Mouse (Mus musculus) limb, embryonic 15.5 days (tissue): ENCODE results near the gene Lpar6. TPM values are rescaled to one million over a fixed set of nuclear protein-coding genes. Genes with fewer than 3 reads are reported as not detected.

Experiments used
- ATAC-seq: fragments of 200-750 bp; cut with Nextera tagmentation; 2 replicates; pipeline ENCODE4 v1.8.0; 2017; ENCODE audit warnings: low read depth, moderate TSS enrichment; ENCODE audit not compliant: insufficient number of reproducible peaks, low FRiP score, low TSS enrichment
- H3K27ac ChIP-seq: fragments of 300-500 bp; sonication (generic); 2 replicates; pipeline ENCODE4 v1.5.1; 2015; ENCODE audit warnings: moderate library complexity, mild to moderate bottlenecking, inconsistent platforms
- H3K27me3 ChIP-seq: fragments of 300-500 bp; sonication (generic); 2 replicates; pipeline ENCODE4 v1.6.1; 2015; ENCODE audit warnings: inconsistent platforms
- H3K36me3 ChIP-seq: fragments of 300-500 bp; sonication (generic); 2 replicates; pipeline ENCODE4 v1.6.1; 2015; ENCODE audit warnings: inconsistent platforms
- H3K4me1 ChIP-seq: fragments of 300-500 bp; sonication (generic); 2 replicates; pipeline ENCODE4 v1.6.1; 2015; ENCODE audit warnings: inconsistent platforms
- H3K4me2 ChIP-seq: fragments of 300-500 bp; sonication (generic); 2 replicates; pipeline ENCODE4 v1.6.1; 2015; ENCODE audit warnings: mild to moderate bottlenecking, inconsistent platforms
- H3K4me3 ChIP-seq: fragments of 300-500 bp; sonication (generic); 2 replicates; pipeline ENCODE4 v1.5.1; 2015; ENCODE audit warnings: mild to moderate bottlenecking, inconsistent platforms
- H3K9ac ChIP-seq: fragments of 300-500 bp; sonication (generic); 2 replicates; pipeline ENCODE4 v1.6.1; 2015; ENCODE audit warnings: inconsistent platforms
- H3K9me3 ChIP-seq: fragments of 300-500 bp; sonication (generic); 2 replicates; pipeline ENCODE4 v1.6.1; 2016; ENCODE audit warnings: inconsistent platforms
- WGBS: fragments of 180-500 bp; shearing (Covaris S2); methylation state at CpG from one replicate; pipeline ENCODE4 v1.1.7; 2015; 5-methylcytosine and 5-hydroxymethylcytosine counted together
- polyA plus RNA-seq: library from polyadenylated mRNA; unstranded; fragments of >200 nt; fragmentation: Nextera tagmentation; extraction: Ambion mirVana; gene quantifications from 2 replicates; pipeline ENCODE4 v1.2.1, GENCODE M21; 2015

Gene Lpar6
- polyA plus RNA-seq = 12.6 and 12.7 TPM in 2 replicates

- no peaks in the 10 kb centered on the region for H3K27me3 ChIP-seq
These were observed at the start of gene Lpar6 for GRCm38 (mm10) chr14:73237848-73238321. Gene Lpar6 (plus strand): TSS chr14:73237895.

GRCm38 (mm10) chr14:73199058-73199457, 38.6 kb upstream of the Lpar6 start:
- H3K36me3 ChIP-seq = 0 out of 2 replicates have a peak, but pooled peaks cover 11% of the 10 kb centered on the region
- H3K27me3 ChIP-seq = no peaks in the 10 kb centered on the region
- no peaks in the 10 kb centered on the region for H3K9me3 ChIP-seq
- no peak for ATAC-seq
- no peak overlapping the region for H3K27ac ChIP-seq
- no peak overlapping the region for H3K4me2 ChIP-seq
- H3K4me1 ChIP-seq = no peaks in the 10 kb centered on the region
- H3K9ac ChIP-seq = no peak overlapping the region
- no peak overlapping the region for H3K4me3 ChIP-seq
- 46% methylated on average over 5 of the region's 5 CpGs for WGBS

More at GRCm38 (mm10) chr14:73237848-73238321, at the start of gene Lpar6:
- Histone ChIP-seq H3K27ac (peak within 1 kb of the TSS; percentile 96), H3K9ac (peak within 1 kb of the TSS; percentile 58), H3K36me3 (0 out of 2 replicates have a peak, but pooled peaks cover 4% of the 10 kb centered on the region), H3K4me2 (peak within 1 kb of the TSS; percentile 44), H3K9me3 (no peaks in the 10 kb centered on the region), H3K4me1 (peaks cover 7% of the 10 kb centered on the region), H3K4me3 (peak within 1 kb of the TSS; percentile 55)
- peak; percentile 77; the same call in 1 of the 2 replicates for ATAC-seq
- under 1% methylated on average over 19 of the region's 19 CpGs for WGBS

GRCm38 (mm10) chr14:73201447-73201846, 36.2 kb upstream of the Lpar6 start:
- no peak overlapping the region for H3K4me3 ChIP-seq
- H3K9me3 ChIP-seq = no peaks in the 10 kb centered on the region
- H3K27ac ChIP-seq = no peak overlapping the region
- H3K36me3 ChIP-seq = 0 out of 2 replicates have a peak, but pooled peaks cover 8% of the 10 kb centered on the region
- no peak overlapping the region for H3K9ac ChIP-seq
- H3K27me3 ChIP-seq = no peaks in the 10 kb centered on the region
- no peaks in the 10 kb centered on the region for H3K4me1 ChIP-seq
- ATAC-seq = no peak
- WGBS = 61% methylated on average over 3 of the region's 3 CpGs
- no peak overlapping the region for H3K4me2 ChIP-seq

GRCm38 (mm10) chr14:73204016-73204415, 33.7 kb upstream of the Lpar6 start:
- Histone ChIP-seq H3K36me3 (no peaks in the 10 kb centered on the region), H3K27ac (no peak overlapping the region), H3K27me3 (no peaks in the 10 kb centered on the region), H3K4me1 (no peaks in the 10 kb centered on the region), H3K4me2 (no peak overlapping the region), H3K9me3 (no peaks in the 10 kb centered on the region), H3K9ac (no peak overlapping the region), H3K4me3 (no peak overlapping the region)
- 73% methylated on average over 3 of the region's 3 CpGs for WGBS
- ATAC-seq = no peak

GRCm38 (mm10) chr14:73209262-73209661, 28.4 kb upstream of the Lpar6 start:
- H3K9ac ChIP-seq = no peak overlapping the region
- no peak overlapping the region for H3K4me3 ChIP-seq
- ATAC-seq = no peak
- H3K27ac ChIP-seq = no peak overlapping the region
- H3K4me2 ChIP-seq = no peak overlapping the region
- no peaks in the 10 kb centered on the region for H3K9me3 ChIP-seq
- H3K27me3 ChIP-seq = no peaks in the 10 kb centered on the region
- no peaks in the 10 kb centered on the region for H3K4me1 ChIP-seq
- no peaks in the 10 kb centered on the region for H3K36me3 ChIP-seq

GRCm38 (mm10) chr14:73210196-73210595, 27.5 kb upstream of the Lpar6 start:
- Histone ChIP-seq H3K27ac (no peak overlapping the region), H3K4me2 (no peak overlapping the region), H3K4me1 (no peaks in the 10 kb centered on the region), H3K36me3 (0 out of 2 replicates have a peak, but pooled peaks cover 2% of the 10 kb centered on the region), H3K27me3 (no peaks in the 10 kb centered on the region), H3K9ac (no peak overlapping the region), H3K4me3 (no peak overlapping the region), H3K9me3 (no peaks in the 10 kb centered on the region)
- WGBS = 92% methylated on average over 8 of the region's 8 CpGs
- ATAC-seq = no peak

GRCm38 (mm10) chr14:73211477-73211876, 26.2 kb upstream of the Lpar6 start:
- Histone ChIP-seq H3K4me3 (no peak overlapping the region), H3K9me3 (no peaks in the 10 kb centered on the region), H3K4me1 (no peaks in the 10 kb centered on the region), H3K4me2 (no peak overlapping the region), H3K9ac (no peak overlapping the region), H3K27ac (no peak overlapping the region), H3K36me3 (0 out of 2 replicates have a peak, but pooled peaks cover 4% of the 10 kb centered on the region), H3K27me3 (no peaks in the 10 kb centered on the region)
- ATAC-seq = no peak
- WGBS = 91% methylated on average over 5 of the region's 5 CpGs

- Histone ChIP-seq H3K9ac (no peak overlapping the region), H3K27me3 (no peaks in the 10 kb centered on the region)
These were observed 20.6 kb upstream of the Lpar6 start for GRCm38 (mm10) chr14:73217062-73217461.

GRCm38 (mm10) chr14:73222316-73222970, 15.3 kb upstream of the Lpar6 start:
- Histone ChIP-seq H3K9ac (no peak overlapping the region), H3K27me3 (no peaks in the 10 kb centered on the region), H3K36me3 (no peaks in the 10 kb centered on the region), H3K4me2 (no peak overlapping the region), H3K4me1 (peaks cover 5% of the 10 kb centered on the region; the same call in 1 of the 2 replicates), H3K27ac (no peak overlapping the region), H3K9me3 (no peaks in the 10 kb centered on the region), H3K4me3 (no peak overlapping the region)
- 86% methylated on average over 9 of the region's 9 CpGs for WGBS
- no peak for ATAC-seq

More at GRCm38 (mm10) chr14:73217062-73217461, 20.6 kb upstream of the Lpar6 start:
- Histone ChIP-seq H3K36me3 (0 out of 2 replicates have a peak, but pooled peaks cover 4% of the 10 kb centered on the region), H3K4me2 (no peak overlapping the region), H3K4me3 (no peak overlapping the region), H3K27ac (0 out of 2 replicates have a peak overlapping the region, but pooled peaks have one; percentile 9), H3K4me1 (no peaks in the 10 kb centered on the region), H3K9me3 (no peaks in the 10 kb centered on the region)
- WGBS = 90% methylated on average over 1 of the region's 1 CpGs
- no peak for ATAC-seq

- Histone ChIP-seq H3K9me3 (no peaks in the 10 kb centered on the region), H3K27me3 (no peaks in the 10 kb centered on the region), H3K4me3 (no peak overlapping the region), H3K4me1 (peaks cover 7% of the 10 kb centered on the region; the same call in 1 of the 2 replicates), H3K27ac (no peak overlapping the region), H3K36me3 (no peaks in the 10 kb centered on the region), H3K9ac (no peak overlapping the region), H3K4me2 (no peak overlapping the region)
- no peak for ATAC-seq
- 45% methylated on average over 3 of the region's 3 CpGs for WGBS
These were observed 11.3 kb upstream of the Lpar6 start for GRCm38 (mm10) chr14:73226346-73226745.

- WGBS = 15% methylated on average over 1 of the region's 1 CpGs
- Histone ChIP-seq H3K27me3 (no peaks in the 10 kb centered on the region), H3K36me3 (no peaks in the 10 kb centered on the region), H3K27ac (no peak overlapping the region), H3K9me3 (no peaks in the 10 kb centered on the region), H3K9ac (no peak overlapping the region), H3K4me2 (no peak overlapping the region), H3K4me3 (no peak overlapping the region), H3K4me1 (peaks cover 8% of the 10 kb centered on the region; the same call in 1 of the 2 replicates)
- no peak for ATAC-seq
These were observed 10.8 kb upstream of the Lpar6 start for GRCm38 (mm10) chr14:73226849-73227248.

GRCm38 (mm10) chr14:73231286-73231982, 6.3 kb upstream of the Lpar6 start:
- Histone ChIP-seq H3K27me3 (no peaks in the 10 kb centered on the region), H3K4me2 (no peak overlapping the region), H3K4me3 (no peak overlapping the region), H3K4me1 (peaks cover 12% of the 10 kb centered on the region), H3K9me3 (no peaks in the 10 kb centered on the region), H3K36me3 (no peaks in the 10 kb centered on the region), H3K27ac (no peak overlapping the region), H3K9ac (no peak overlapping the region)
- ATAC-seq = no peak
- 25% methylated on average over 5 of the region's 5 CpGs for WGBS
